Mouse (Mus musculus) hindbrain, embryonic 11.5 days (tissue): ENCODE measurements at regions not wholly inside any gene's neighbourhood (a gene's known extent, or its start where the extent isn't known, plus 50 kb on each side); places are given as distances from the start of the nearest gene placed in this dataset.

Source experiments
- ATAC-seq: fragments of 200-750 bp; cut with Nextera tagmentation; 2 replicates; pipeline ENCODE4 v1.8.0; 2017; ENCODE audit warnings: mild to moderate bottlenecking, moderate TSS enrichment, moderate library complexity; ENCODE audit not compliant: low FRiP score
- DNase-seq: peaks from one replicate; pipeline ENCODE4 v3.0.0-alpha.2; 2015; ENCODE audit warnings: low spot score
- H3K27ac ChIP-seq: fragments of 300-500 bp; sonication (generic); 2 replicates; pipeline ENCODE4 v1.5.1; 2014; ENCODE audit warnings: mild to moderate bottlenecking, low read depth, low read length
- H3K27me3 ChIP-seq: fragments of 300-500 bp; sonication (generic); 2 replicates; pipeline ENCODE4 v1.6.1; 2014; ENCODE audit warnings: mild to moderate bottlenecking, low read length, moderate library complexity, mixed read lengths; ENCODE audit not compliant: control insufficient read depth, insufficient read depth
- H3K36me3 ChIP-seq: fragments of 300-500 bp; sonication (generic); 2 replicates; pipeline ENCODE4 v1.6.1; 2014; ENCODE audit warnings: mild to moderate bottlenecking, low read length, moderate library complexity, mixed read lengths; ENCODE audit not compliant: control insufficient read depth, insufficient read depth
- H3K4me1 ChIP-seq: fragments of 300-500 bp; sonication (generic); replicated peaks from 2 replicates; pipeline ENCODE4 v1.6.1; 2014; ENCODE audit warnings: low read length, mixed read lengths; ENCODE audit not compliant: control insufficient read depth, insufficient read depth
- H3K4me2 ChIP-seq: fragments of 300-500 bp; sonication (generic); replicated peaks from 2 replicates; pipeline ENCODE4 v1.6.1; 2014; ENCODE audit warnings: mild to moderate bottlenecking, low read depth, low read length
- H3K4me3 ChIP-seq: fragments of 300-500 bp; sonication (generic); 2 replicates; pipeline ENCODE4 v1.5.1; 2014; ENCODE audit warnings: low read depth, low read length
- H3K9ac ChIP-seq: fragments of 300-500 bp; sonication (generic); 2 replicates; pipeline ENCODE4 v1.6.1; 2014; ENCODE audit warnings: low read depth, low read length
- H3K9me3 ChIP-seq: fragments of 300-500 bp; sonication (generic); 2 replicates; pipeline ENCODE4 v1.6.1; 2016; ENCODE audit warnings: low read length; ENCODE audit not compliant: control insufficient read depth
- WGBS: fragments of 180-500 bp; shearing (Covaris S2); extraction: QIAGEN DNeasy Blood & Tissue Kit; methylation state at CpG from one replicate; pipeline ENCODE4 v1.1.7; 2014; 5-methylcytosine and 5-hydroxymethylcytosine counted together

DNA sequence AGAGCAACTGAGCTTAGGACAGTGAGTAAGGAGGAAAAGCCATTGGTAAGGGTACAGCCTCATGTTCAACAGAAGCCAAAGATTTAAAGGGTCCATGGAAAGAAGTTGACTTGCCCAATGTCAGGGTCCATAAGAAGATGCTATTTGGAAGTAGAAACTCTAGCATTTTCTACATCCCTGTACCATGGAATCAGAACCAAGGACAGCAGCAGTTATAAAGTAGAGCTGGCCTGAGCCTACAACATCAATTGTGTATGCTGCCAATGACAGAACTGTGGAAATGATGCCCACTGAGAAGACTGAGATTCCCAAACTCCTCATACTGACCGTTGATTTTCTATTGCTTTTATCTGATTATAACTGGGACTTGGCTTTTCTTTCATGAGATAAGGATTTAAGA is 107.0 kb upstream of the Nsun6 start:
- 97% methylated on average over 1 of the region's 1 CpGs for WGBS
- no peak for ATAC-seq
- Histone ChIP-seq H3K27me3 (no peaks in the 10 kb centered on the region), H3K36me3 (no peaks in the 10 kb centered on the region), H3K27ac (no peak overlapping the region), H3K9me3 (no peaks in the 10 kb centered on the region), H3K9ac (no peak overlapping the region), H3K4me1 (no peaks in the 10 kb centered on the region), H3K4me2 (no peak overlapping the region), H3K4me3 (no peak overlapping the region)
- peak; percentile 0 for DNase-seq

DNA sequence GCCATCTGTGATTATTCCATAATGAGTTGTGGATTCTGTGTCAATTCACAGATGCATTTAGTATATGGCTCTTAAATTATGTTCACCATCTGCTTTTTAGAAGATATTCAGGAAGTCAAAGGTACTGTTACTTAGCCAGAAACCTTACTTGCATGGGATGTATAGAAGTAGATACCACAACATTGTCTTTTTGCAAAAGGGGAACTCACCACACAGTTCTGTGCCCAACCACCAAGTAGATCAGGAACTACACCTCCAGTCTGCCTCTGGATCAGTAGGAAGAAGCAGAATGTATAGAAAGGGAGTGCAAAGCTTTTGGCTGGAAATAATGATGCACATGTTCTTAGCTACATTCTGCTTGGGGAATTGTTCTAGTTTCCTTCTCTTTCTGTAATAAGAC is 102.8 kb upstream of the Nsun6 start:
- no peaks in the 10 kb centered on the region for H3K27me3 ChIP-seq
- no peaks in the 10 kb centered on the region for H3K36me3 ChIP-seq
- no peak for ATAC-seq

DNA sequence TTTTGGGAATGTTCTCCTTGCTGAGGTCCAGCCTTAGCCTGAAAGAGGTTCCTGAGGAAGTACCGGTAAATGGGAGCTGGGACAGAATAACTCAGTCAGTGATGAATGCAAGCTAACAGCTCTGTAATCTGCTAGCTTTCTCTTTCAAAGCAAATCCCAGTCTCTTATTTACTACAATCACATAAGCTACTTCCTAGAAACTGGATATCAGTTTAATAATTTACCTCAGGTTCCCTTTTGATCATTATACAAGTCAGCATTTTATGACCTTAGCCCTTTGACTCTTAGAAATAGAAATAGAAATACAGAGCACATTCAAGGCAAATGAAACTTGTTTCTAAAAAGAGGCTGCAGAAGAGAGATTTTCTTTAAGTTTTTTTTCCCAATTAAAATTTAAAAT is 96.0 kb upstream of the Nsun6 start:
- no peaks in the 10 kb centered on the region for H3K36me3 ChIP-seq
- no peak overlapping the region for H3K4me2 ChIP-seq
- WGBS = 92% methylated on average over 1 of the region's 1 CpGs
- H3K9me3 ChIP-seq = no peaks in the 10 kb centered on the region
- no peak overlapping the region for H3K9ac ChIP-seq
- no peak overlapping the region for H3K27ac ChIP-seq
- no peak overlapping the region for H3K4me3 ChIP-seq
- DNase-seq = no peak
- no peaks in the 10 kb centered on the region for H3K27me3 ChIP-seq
- ATAC-seq = no peak
- no peaks in the 10 kb centered on the region for H3K4me1 ChIP-seq

More for the DNA sequence above, 102.8 kb upstream of the Nsun6 start:
- no peak for DNase-seq
- H3K9me3 ChIP-seq = no peaks in the 10 kb centered on the region
- no peak overlapping the region for H3K9ac ChIP-seq
- no peak overlapping the region for H3K4me3 ChIP-seq
- H3K4me1 ChIP-seq = no peaks in the 10 kb centered on the region
- no peak overlapping the region for H3K4me2 ChIP-seq
- H3K27ac ChIP-seq = no peak overlapping the region

DNA sequence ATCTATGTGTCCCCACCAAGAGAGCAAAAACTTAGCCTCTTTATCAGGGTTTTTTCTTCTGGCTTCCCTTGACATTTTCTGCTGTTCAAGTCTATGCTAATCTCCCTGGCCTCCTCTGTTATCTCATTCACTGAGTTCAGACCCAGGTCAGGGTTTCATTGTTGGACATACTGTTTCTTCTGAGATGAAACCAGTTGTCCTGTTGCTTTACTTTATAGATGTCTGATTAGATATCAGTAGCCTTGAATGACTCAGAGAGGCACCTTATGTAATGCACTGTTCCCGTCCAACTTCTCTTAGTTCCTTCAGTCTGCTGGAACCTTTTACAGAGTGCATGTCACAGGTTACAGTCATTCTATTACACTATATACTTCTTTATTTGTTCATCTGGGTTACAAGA is 93.5 kb upstream of the Nsun6 start:
- ATAC-seq = no peak
- H3K4me3 ChIP-seq = no peak overlapping the region
- DNase-seq = no peak
- WGBS = 88% methylated on average over 1 of the region's 1 CpGs
- H3K9me3 ChIP-seq = no peaks in the 10 kb centered on the region
- H3K27ac ChIP-seq = no peak overlapping the region
- H3K4me1 ChIP-seq = no peaks in the 10 kb centered on the region
- no peaks in the 10 kb centered on the region for H3K27me3 ChIP-seq
- H3K36me3 ChIP-seq = no peaks in the 10 kb centered on the region
- H3K9ac ChIP-seq = no peak overlapping the region
- H3K4me2 ChIP-seq = no peak overlapping the region

DNA sequence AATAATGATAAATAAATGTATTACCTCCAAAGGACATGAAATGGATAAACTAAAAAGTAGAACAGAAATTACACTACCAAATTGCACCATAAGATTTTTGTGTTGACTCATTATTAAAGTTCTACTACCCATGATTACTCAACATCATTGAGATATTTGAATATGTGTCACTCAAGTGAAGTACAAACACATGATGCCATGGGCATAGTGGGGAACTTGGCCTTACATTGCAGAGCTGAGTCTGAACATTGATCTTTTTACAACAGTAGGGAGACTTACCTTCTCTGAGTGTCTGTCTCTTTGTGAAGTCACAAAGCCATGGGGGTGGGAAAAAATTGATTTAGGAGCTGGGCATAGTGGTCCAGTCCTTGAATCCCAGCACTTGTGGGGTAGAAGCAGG is 92.1 kb upstream of the Nsun6 start:
- no peaks in the 10 kb centered on the region for H3K4me1 ChIP-seq
- H3K9me3 ChIP-seq = no peaks in the 10 kb centered on the region
- H3K4me2 ChIP-seq = no peak overlapping the region
- ATAC-seq (no peak), DNase-seq (no peak)
- no peak overlapping the region for H3K27ac ChIP-seq
- no peaks in the 10 kb centered on the region for H3K27me3 ChIP-seq
- no peak overlapping the region for H3K9ac ChIP-seq
- H3K4me3 ChIP-seq = no peak overlapping the region
- no peaks in the 10 kb centered on the region for H3K36me3 ChIP-seq

DNA sequence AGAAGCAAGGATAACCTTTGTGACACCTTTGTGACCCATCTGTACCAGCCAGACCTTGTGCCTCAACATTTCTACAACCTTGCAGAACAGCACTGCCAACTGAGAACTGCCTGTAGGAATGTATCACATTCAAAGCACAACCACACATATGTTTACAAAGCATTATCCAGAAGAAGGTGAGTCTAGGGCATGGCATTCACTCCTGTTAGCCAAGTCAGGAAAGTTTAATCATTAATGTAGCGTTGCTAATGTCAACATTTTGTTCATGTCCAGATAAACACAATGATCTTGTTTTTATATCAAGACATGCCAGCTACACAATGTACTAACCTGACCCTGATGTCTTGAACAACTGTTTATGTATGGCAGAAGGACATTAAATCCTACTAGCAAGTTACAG is 91.5 kb upstream of the Nsun6 start:
- ATAC-seq (no peak), DNase-seq (no peak)
- no peak overlapping the region for H3K9ac ChIP-seq
- 89% methylated on average over 1 of the region's 1 CpGs for WGBS
- H3K36me3 ChIP-seq = no peaks in the 10 kb centered on the region
- H3K4me1 ChIP-seq = no peaks in the 10 kb centered on the region
- H3K4me2 ChIP-seq = no peak overlapping the region
- H3K27ac ChIP-seq = no peak overlapping the region
- no peak overlapping the region for H3K4me3 ChIP-seq
- H3K9me3 ChIP-seq = no peaks in the 10 kb centered on the region
- no peaks in the 10 kb centered on the region for H3K27me3 ChIP-seq

DNA sequence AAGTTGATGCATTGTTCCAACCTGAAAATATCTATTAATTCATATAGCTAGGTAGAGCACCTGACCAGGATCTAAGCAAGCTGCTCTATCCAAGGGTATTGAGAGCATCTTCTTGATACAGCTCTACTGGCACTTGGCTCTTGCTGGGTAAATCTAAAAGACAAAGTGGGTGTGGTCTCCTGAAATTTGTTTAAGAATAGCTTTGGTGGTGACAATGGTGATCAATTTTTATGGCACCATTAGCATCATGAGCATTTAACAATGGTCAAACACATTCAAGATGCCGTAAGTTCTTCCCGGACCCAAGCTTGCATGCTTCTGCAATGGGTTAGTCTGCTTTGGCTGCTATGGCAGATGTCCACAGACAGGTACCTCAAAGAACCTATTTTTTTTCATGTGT is 89.9 kb upstream of the Nsun6 start:
- no peaks in the 10 kb centered on the region for H3K9me3 ChIP-seq
- no peaks in the 10 kb centered on the region for H3K4me1 ChIP-seq
- H3K4me3 ChIP-seq = no peak overlapping the region
- no peaks in the 10 kb centered on the region for H3K36me3 ChIP-seq
- H3K4me2 ChIP-seq = no peak overlapping the region
- H3K27me3 ChIP-seq = no peaks in the 10 kb centered on the region
- H3K27ac ChIP-seq = no peak overlapping the region
- no peak overlapping the region for H3K9ac ChIP-seq
- no peak for DNase-seq
- ATAC-seq = no peak
- WGBS = 91% methylated on average over 2 of the region's 2 CpGs

DNA sequence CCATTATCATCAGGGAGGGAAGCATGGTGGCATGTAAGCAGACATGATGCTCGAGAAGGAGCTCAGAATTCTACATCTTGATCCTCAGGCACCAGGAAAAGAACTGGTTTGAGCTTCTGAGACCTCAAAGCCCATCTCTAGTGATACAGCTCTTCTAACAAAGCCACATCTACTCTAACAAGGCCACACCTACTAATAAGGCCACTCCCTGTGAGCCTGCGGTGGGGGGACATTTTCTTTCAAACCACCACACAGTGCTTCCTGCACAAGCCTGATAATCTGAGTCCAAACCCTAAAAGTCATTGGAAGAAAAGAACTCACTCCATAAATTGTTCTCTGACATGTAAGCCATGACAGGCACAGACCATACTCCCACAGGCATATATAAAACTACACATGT is 85.0 kb upstream of the Nsun6 start:
- Histone ChIP-seq H3K9ac (no peak overlapping the region), H3K4me2 (no peak overlapping the region), H3K4me1 (no peaks in the 10 kb centered on the region), H3K4me3 (no peak overlapping the region), H3K36me3 (no peaks in the 10 kb centered on the region), H3K27ac (no peak overlapping the region), H3K9me3 (no peaks in the 10 kb centered on the region), H3K27me3 (no peaks in the 10 kb centered on the region)
- WGBS = 85% methylated on average over 2 of the region's 2 CpGs
- ATAC-seq (no peak), DNase-seq (no peak)
